Mouse (Mus musculus) thymus, adult 2 months (tissue): Measurements from ENCODE around the gene Daam1.

Experiments used
- CTCF ChIP-seq: fragments of 200-500 bp; IDR thresholded peaks from 2 replicates; pipeline ENCODE4 v1.5.1; 2012; ENCODE audit warnings: mild to moderate bottlenecking, control low read depth, low read length, moderate library complexity, borderline replicate concordance; ENCODE audit not compliant: control insufficient read depth, poor library complexity, insufficient read depth; ENCODE audit errors: extremely low read depth
- POLR2A ChIP-seq: fragments of 200-500 bp; IDR thresholded peaks from 2 replicates; pipeline ENCODE4 v1.6.1; 2012; ENCODE audit warnings: mild to moderate bottlenecking, low read length, control low read depth, moderate library complexity; ENCODE audit not compliant: control insufficient read depth, poor library complexity, insufficient read depth; ENCODE audit errors: extremely low read depth

GRCm38 (mm10) chr12:71932433-71933386 lies 101.8 kb downstream of the Daam1 start:
- TF ChIP-seq CTCF (no peak), POLR2A (no peak)
